Mouse (Mus musculus) mature B cell (primary cell): ENCODE measurements around the gene Dnah11.

ENCODE experiments used
- in situ Hi-C: fragments of 300-500 bp; cut with MboI; formaldehyde crosslinking; loops from 2 replicates; pipeline ENCODE4 v1.14.3; 2019

Gene Dnah11

DNA sequence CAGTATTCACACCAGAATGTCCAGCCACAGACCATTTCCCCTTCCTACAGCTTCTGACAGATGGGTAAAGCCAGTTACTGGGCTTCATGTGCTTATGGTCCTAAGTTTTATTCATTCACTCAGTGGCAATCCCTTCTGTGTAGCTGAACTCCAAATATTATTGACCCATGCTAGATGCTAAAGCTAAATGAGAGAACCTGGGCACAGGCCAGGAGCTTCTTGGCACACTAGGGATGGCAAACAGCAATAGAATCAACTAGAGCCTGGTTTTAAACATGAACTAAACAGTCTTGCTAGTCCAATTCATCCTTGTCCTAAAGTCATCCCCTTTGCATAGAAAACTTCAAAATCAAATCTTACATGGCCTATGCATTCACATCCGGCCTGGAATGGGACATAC is 113.6 kb downstream of the Dnah11 start:
- in situ Hi-C loops = no loop called here

GRCm38 (mm10) chr12:118084806-118085205 is 114.0 kb downstream of the Dnah11 start:
- in situ Hi-C loops = no loop called here

DNA sequence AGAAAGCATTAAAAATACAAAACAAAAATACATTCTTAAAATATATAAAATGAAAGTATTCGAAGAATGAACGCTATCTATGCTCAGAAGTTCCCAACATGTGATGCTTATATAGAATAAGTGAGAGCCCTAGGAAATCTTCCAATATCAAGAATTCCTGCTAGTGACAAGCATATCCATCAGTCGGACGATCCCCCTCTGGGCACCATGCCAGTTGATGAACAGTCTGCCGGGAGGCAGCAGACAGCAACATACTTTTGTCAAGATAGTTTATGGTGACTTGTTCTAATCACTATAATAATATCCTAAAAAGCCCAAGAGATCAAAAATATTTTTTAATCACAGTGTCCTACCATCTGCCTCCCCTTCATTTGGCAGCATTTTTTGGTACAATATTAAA is 114.7 kb downstream of the Dnah11 start:
- in situ Hi-C loops = no loop called here

DNA sequence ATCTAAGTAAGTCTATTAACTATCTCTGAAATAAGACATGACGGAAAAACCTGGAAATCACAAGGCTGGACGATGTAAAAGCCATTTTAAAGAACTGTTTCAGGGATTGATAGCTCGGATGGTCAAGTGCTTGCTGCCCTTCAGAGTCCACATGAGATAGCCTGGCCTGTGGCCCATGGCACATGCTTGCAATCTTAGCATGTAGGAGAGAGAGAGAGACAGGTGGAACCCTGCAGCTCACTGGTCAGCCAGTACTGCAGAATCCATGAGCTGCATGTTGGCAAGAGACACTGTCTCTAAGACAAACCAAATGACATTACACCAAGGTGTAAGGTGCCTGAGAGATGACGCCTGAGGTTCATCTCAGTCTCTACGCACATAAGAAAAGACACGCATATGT is 118.4 kb downstream of the Dnah11 start:
- in situ Hi-C loops = no loop called here

- in situ Hi-C loops = no loop called here
Observed at GRCm38 (mm10) chr12:118078434-118078989, 120.3 kb downstream of the Dnah11 start.

DNA sequence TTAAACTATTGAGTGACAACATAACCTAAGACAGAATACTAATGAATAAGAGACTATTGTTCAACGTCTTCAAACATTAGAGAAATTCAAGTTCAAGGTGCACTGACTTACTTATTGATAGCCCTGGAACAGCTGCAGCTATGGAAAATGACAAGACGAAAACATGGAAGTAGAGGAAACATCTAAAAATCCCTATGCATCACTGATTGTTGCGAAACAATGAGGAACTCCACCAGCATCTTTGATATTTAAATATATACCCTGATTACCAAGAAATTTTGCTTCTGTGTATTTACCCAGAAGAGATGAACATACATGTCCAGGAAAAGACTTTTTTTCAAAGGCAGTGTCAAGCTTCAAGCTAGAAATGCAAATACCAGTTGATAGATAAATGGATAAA is 122.0 kb downstream of the Dnah11 start:
- in situ Hi-C loops = no loop called here

DNA sequence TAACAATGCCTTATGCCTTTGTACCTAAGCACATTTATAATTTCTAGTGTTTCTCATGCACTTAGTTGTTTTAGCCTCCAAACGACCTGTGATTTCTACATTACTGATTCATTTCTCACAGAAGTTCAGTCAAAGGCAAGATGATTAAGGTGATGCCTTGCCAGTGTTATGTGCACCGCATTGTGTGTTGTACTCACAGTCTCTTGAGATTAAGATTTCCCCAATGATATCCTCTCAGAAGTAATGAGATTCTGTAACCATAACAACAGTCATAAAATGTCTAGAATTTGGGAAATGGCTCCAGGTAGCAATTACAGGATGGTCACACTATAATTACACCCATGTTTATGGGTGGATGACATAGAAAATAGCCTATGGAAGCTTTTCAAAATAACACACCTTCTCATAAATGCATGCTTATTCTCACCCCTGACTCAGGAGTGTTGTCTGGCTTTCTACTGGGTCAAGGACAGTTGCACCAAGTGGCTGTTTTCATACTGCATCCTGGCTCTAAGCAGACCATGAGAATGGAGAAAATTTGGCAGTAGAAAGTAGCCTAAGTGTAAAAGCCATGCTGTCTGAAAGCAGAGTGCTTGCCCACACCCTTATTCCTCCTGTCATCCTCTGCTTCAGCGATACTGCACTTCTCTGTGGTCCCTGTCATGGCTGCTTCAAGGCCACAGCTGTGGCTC is 126.5 kb downstream of the Dnah11 start:
- in situ Hi-C loops = no loop called here

- in situ Hi-C loops = no loop called here
Observed at GRCm38 (mm10) chr12:118071667-118072066, 127.2 kb downstream of the Dnah11 start.

- in situ Hi-C loops = no loop called here
Observed at GRCm38 (mm10) chr12:118068785-118069184, 130.1 kb downstream of the Dnah11 start.

GRCm38 (mm10) chr12:118062343-118062742 is 136.5 kb downstream of the Dnah11 start:
- in situ Hi-C loops = no loop called here

DNA sequence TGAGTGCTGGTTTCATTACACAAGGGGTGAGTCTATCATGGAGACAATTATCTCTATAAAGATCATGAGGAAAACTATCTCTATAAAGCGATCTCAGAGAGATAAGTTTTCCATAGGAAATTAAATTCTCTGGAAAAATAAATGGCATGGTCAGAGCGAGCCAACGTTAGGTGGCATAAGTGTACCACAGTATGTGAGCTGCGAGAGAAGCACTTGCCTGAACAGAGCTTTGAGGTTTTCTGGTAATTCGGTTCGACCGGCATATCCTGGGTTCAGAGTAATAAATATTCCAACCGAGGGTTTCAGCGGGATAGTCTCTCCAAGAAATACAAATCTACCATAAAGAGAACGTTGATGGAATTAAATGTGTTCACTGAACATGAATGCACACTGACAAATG is 142.0 kb downstream of the Dnah11 start:
- in situ Hi-C loops = no loop called here

DNA sequence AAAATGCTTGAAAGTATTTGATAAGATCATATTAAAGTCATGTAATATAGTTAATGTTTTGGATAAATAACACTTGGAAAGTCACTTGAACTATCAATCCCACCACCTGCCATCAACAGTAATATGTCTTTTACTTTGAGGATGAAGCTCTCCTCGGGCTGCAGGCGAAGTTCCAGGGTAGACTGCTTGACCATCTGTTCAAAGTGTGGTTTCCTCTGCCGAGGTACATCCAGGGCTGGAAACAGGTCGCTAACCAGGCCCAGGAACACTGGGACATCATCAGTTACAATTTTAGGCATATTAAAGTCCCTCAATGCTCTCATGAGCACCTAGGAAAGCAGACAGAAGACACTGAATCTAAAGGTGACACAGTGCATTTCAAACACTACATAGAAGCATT is 153.5 kb downstream of the Dnah11 start:
- in situ Hi-C loops = no loop called here

DNA sequence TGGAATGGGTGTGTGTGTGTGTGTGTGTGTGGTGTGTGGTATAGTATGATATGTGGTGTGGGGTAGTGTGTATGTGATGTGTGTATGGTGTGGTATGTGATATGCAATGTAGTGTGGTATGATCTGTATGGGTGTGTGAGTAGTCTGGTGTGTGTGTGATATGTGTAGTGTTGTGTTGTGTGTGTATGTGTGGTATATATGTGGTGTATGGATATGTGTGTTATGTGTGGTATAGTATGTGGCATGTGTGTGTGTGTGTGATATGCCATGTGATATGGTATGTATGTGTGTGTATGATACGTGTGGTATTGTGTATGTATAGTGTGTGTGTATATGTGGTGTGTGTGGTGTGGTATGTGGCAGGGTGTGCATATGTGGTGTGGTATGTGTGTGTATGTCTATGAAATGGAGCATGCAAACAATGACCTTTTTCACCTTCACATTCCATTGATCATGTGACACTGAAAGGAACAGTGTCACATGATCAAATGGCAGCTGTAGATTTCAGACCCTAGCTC is 155.7 kb downstream of the Dnah11 start:
- in situ Hi-C loops = no loop called here

GRCm38 (mm10) chr12:118042196-118042595 is 156.6 kb downstream of the Dnah11 start:
- in situ Hi-C loops = no loop called here

DNA sequence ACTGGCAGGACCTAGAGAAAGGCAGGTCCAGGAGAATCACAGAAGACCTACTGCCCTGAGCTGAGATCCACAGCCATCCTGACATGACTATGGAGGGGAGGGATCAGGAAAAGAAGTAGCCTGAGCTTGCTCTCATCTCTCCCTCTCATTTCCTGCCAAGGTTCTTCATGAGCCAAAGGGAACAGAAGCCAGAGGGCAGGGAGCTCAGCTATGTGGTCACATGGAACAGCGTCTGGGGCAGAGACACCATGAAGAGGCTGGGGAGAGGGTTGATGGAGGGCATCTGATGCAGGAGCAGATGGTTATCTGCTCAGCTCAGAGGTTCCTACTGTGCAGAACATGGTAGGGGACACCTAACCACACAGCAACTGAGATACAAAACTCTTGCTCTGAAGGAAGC is 163.9 kb downstream of the Dnah11 start:
- in situ Hi-C loops = no loop called here

DNA sequence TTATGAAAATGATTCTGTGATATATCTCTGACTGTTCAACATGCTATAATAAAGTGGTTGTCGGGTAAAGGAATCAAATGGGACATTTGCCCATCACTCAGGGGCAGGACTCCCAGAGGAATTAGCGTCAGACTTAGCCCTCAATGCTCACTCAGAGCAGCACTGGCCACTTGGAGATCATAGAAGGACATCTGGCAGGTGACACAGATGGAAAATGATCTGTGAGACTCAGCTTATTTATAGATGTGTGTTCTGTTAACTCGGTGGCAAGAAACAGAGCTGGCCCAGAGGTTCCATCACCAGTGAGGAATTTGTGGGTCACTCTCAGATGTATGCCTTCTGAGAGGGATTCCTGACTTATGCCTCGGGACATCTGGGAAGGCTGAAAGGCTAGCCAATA is 173.1 kb downstream of the Dnah11 start:
- in situ Hi-C loops = no loop called here

DNA sequence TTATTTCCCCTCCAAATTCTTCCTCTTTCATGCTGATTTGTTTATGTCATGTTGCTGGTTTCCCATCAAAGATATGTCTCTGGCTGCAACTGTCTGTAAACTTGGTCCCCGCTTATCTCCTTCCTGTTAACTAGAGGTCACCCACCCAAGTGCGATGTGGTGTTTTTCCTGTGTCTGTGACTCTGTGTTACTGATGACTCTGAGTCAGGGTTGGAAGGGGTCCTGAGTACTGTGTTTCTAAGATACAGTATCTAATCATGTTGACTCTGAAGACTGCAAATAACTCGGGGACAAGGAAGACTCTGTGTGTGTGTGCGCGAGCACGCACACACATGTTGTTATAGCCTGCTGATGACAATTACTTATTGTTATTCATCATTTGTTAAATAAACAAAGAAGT is 179.9 kb downstream of the Dnah11 start:
- in situ Hi-C loops = no loop called here

DNA sequence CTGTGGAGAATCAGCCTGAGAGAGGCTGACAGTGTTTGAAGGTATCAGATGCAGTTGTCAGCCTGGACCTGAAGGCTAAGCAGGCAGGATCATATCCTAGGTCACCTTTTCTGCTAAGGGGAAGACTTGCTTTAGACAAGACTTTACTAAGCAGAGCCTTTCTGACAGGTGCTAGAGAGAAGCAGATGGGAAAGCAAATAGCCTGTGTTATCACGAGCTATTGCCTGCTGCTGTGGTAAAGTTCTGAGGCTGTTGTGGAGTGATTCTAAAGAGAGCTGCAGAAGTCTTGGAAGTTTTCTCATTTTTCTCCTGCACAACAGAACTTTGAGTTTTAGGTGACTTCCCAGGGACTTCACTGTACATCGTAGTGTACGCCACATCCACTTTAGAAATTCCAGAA is 185.0 kb downstream of the Dnah11 start:
- in situ Hi-C loops = no loop called here

DNA sequence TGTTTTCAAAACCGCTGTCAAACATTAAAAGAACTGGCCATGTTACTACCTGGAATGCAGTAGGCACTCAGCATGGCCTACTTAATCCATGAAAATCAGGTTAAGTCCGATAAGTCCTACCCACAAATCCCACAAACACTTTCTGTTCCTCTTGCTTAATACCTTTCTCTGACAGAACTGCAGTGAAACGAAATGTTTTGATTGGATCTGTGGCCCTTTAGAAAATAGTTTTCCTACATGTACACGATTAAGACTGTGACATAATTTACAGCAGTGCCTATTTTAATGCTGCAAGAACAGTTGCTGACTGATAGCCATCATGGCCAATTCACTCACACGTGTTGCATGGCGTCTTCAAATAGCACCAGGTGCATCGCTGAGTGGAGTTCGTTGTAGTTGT is 186.9 kb downstream of the Dnah11 start:
- in situ Hi-C loops = no loop called here

GRCm38 (mm10) chr12:117994938-117995337 is 203.9 kb downstream of the Dnah11 start:
- in situ Hi-C loops = no loop called here

DNA sequence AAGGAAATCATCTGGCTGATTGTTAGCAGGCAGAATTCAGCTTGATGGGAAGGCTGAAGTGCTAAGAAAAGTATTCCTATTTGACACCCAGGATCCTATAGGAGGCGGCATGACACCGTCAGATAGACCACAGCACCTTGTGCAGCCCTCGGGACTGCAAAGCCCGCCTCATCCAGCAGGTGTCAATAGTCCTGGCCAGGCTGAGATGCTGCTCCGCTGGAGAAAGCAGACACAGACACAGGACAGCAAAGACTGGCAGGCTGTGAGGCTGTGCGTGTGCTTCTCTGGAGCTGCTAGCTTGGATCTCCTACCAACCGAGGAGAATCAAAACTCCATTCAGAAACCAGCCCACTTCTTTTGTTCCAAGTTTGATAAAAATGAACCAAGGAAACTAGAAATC is 205.3 kb downstream of the Dnah11 start:
- in situ Hi-C loops = no loop called here

GRCm38 (mm10) chr12:117989018-117989828 is 209.6 kb downstream of the Dnah11 start:
- in situ Hi-C loops = no loop called here

DNA sequence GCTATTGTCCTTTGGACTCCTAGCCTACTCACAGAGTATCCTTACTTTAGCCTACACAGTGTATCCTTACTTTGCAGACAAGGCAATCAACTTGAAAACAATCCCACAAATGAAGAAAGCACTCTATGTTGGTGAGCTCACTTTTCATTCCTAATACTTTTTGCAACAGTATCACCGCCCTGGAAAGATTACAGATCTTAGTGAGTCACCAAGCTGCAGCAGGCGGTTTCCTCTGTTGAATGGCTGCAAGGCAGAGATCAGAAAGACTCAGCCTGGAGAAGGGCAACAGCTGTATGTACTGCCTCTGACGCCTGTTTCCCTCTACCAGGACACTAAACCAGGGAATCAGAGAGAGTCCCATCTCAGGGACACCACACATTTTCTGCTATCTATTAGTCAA is 218.5 kb downstream of the Dnah11 start:
- in situ Hi-C loops = no loop called here
